Mouse (Mus musculus) ovary, adult 18-20 months (tissue): ENCODE measurements around the gene Bfsp2.

Experiments
- DNase-seq: peaks from one replicate; pipeline ENCODE4 v3.0.0; 2022; ENCODE audit warnings: low spot score, mixed read lengths

Gene Bfsp2

GRCm38 (mm10) chr9:103480044-103480576 lies at the start of gene Bfsp2:
Gene Bfsp2, minus strand, starts transcription at chr9:103480420.
- no peak for DNase-seq

DNA sequence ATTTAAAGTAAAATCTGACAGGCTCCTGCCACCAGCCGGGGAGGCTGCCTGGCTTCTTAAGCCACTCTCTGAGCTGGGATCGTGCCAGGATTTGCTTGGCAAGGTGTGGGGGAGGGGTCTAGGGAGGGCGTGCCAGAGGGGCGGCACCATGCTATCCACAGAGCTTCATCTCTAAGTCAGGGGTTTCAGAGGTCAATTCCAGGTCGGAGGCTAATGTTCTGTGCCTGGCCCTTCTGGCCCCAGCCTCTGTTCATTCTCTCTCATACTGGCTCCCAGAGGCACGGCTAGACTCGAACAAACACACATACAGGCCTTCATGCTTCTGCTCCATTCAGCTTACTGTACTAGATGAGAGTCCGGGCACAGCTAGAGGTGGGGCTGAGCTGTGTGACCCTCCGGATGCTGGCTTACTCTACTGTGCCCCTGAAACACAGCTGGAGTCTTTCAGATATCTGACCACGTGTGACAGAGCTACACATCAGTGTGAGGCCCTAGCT lies 44.9 kb upstream of the Bfsp2 start:
- DNase-seq: no peak

DNA sequence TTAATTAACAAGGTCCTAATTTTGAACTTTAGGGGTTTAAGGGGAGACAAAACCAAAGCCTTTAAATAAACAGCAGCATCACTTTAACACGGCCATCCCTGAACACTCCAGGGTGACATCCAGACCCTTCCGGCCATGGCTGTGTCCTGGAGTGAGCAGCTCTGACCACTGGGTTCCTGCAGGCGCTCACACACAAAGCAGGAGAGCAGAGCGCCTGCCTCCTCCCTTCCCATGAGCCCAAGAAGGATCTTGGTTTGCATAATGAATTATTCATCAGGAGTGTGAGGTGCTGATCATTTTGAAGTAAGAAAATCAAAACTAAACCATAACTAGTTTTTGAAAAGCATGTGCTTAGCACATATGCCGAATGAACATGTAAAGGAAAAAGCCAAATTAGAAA lies 44.4 kb upstream of the Bfsp2 start:
- DNase-seq: no peak

- DNase-seq: no peak
Observed at GRCm38 (mm10) chr9:103523742-103524403, 43.7 kb upstream of the Bfsp2 start.

- DNase-seq: no peak
Observed at GRCm38 (mm10) chr9:103523008-103523407, 42.8 kb upstream of the Bfsp2 start.

GRCm38 (mm10) chr9:103513884-103514283 lies 33.7 kb upstream of the Bfsp2 start:
- DNase-seq: no peak

DNA sequence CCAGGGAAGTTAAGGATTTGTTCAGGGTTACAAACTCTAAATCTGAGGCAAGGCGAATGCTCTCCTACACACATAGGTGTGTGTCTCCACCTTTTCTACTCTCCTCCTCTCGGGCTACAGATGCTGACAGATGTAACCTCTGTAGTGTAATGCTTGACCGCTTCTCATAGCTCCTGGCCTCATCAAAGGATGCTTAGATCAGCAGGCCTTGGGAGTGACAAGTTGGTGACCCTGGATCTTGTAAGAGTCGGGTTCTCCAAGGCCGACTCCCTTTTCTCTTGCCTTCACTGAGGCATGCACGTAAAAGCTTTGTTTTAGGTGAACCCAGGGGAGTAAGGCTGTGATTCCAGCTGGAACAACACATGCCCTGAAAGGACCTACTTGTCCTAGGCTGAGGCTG lies 32.0 kb upstream of the Bfsp2 start:
- no peak for DNase-seq

DNA sequence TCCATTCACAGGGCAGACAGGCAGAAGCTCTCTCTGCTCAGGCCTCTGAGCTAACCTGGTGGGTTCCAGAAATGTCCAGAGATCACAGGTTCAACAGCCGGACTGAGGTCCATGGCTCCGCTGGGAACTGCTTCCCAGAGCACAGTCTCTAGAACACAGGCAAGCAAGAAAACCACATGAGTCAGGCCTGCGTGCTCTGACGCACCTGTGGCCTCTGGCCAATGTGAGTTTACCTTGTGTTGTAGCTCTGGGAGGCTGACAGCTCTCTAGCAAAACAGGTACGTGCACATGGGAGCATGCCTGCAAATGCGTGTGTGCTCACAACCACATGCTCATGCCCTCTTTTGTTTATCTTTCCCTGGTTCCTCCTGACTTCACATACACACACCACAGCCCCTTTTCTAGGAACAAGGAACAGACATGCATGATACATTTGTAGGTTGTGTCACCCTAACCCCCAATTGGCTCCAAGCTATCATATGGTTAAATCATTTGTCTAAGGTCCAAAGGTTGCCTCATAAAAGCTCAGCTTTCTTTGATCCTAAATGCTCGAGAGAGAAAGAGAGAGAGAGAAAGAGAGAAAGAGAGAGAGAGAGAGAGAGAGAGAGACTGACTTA lies 26.9 kb upstream of the Bfsp2 start:
- DNase-seq: no peak

DNA sequence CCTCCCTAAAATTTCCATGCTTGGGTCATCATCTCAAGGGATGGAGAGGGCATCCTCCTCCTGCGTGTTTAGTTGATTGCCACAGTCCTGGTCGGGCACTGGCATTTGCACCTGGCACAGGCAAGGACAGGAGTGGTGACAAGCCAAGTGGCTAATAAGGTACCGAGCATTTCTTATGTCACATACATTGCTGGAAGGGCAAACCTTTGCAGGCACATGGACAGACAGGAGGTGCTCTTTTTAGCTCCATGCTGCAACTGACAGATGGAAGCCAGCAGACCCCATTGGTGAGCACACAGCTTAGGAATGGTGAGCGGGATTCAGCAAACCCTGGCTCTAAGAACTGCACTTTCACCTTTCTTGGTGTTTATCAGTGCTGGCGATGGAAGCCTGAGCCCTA lies 24.8 kb upstream of the Bfsp2 start:
- DNase-seq: no peak

GRCm38 (mm10) chr9:103504646-103505045 lies 24.4 kb upstream of the Bfsp2 start:
- DNase-seq: no peak

DNA sequence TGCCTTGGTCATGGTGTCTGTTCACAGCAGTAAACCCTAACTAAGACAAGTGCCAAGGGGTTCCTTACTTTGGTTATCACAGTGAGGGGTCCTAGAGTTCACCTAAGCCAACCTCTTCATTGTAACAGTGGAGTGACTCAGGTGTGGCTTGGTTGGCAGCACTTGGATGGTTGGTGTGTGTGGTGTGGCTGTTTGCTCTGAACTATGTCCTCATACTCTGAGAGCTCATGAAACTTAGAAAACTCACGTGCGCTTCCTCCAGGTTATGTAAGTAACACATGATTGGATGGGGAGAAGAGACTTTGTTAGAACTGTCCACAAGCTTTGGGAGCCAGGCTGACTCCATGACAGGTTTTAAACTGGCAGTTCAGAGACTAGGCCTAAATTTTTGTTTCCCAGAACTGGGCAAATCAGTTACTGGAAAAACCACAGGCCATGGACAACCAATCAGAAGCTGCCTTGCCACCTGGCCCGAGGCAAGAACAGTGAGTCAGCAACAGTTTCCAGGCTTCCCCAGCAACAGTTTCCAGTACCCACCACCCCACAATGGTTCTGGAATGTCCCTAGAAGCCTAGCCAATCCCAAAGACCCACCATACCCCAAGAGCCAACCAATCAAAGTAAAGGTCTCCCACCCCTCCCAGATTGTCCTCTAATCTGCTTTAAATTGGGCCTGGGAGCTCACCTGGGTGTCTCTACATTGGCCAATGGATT lies 23.5 kb upstream of the Bfsp2 start:
- DNase-seq: no peak

DNA sequence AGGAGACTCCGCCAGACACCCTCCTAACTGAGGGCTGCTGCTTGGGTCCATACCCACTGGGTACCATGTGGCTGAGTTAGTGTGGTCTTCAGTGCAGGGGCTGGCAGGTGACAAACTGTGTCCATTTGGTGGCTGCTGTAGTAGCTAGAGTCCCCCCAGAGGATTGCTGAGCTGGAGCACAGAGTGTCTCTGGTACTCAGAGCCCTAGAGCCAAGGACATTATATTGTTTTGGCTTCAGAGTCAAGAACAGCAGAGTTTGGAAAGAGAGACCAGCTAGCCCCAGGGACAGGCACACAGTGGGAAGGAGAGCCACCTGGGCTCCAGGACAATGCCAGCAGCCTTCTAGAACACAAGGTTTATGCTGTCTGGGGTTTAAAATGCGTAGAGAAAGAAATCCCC lies 22.4 kb upstream of the Bfsp2 start:
- DNase-seq: no peak

GRCm38 (mm10) chr9:103501861-103502364 lies 21.7 kb upstream of the Bfsp2 start:
- no peak for DNase-seq

DNA sequence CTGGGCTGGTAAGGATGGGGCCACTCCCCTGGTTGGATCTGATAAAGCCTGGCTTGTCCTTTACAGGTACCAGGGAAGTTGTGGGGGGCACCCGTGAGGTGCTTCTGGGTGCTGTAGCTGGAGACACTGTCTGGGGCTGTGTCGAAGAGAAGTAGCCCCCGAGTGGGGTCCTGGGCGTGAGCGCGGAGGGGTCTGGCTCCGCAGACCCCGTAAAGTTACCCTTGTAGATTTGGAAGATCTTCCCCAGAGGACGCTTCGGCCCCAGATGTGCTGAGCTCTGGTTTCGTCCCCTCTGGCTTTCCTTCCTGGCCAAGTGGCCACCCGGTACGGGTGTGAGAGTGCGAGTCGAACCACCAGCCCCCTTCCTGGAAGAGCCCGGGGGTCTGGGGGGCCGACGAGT lies 19.1 kb upstream of the Bfsp2 start:
- no peak for DNase-seq

- no peak for DNase-seq
Observed at GRCm38 (mm10) chr9:103498699-103499098, 18.5 kb upstream of the Bfsp2 start.

DNA sequence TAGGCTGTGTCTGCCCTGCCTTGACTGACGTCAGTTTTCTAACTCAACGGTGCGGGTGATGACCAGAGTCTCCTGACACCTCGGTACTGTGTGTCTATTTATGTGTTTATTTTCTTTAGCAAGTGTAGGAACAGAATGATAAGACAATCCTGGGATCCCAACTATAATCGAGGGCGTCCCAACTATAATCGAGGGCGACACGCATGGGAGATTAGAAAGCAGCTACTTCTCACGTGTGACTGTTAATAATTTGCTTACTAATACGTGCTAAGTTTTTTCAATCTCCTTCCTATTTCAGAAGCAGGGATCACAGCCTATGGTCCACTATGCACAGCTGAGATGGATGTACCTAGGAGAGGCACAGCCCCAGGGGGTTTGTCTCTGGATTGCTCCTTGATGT lies 15.2 kb upstream of the Bfsp2 start:
- DNase-seq: no peak

DNA sequence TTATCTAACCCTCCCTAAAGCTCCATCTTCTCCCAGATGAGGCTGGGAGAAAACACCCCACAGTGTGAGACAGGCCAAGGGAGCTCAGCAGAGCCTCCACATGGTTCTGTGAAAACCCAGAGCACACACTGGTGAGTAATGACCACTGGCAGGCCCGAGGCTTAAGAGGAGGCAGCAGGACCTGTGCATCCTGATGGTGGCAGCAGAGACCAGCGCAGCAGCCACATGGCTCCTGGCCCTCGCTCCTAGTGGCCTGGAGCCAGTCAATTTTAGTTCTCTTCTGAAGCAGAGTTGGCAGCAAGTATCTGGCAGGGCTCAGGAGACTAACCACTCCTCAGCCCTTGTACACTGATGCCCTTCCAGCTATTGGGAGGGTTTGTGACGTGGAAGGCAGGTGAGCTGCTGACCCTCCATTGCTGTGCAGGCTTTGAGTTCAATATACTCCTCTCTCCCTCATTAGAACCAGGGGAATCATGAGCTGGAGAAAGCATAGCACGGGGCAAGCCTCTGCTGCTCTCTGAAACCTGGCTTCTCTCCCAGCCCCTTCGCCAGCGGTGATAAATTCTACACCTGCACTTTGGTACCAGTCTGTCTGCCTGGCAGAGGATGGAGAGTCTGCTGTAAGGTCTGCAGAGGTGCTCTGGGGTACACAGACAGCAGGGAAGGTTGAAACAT lies 14.3 kb upstream of the Bfsp2 start:
- DNase-seq: peak; percentile 54

DNA sequence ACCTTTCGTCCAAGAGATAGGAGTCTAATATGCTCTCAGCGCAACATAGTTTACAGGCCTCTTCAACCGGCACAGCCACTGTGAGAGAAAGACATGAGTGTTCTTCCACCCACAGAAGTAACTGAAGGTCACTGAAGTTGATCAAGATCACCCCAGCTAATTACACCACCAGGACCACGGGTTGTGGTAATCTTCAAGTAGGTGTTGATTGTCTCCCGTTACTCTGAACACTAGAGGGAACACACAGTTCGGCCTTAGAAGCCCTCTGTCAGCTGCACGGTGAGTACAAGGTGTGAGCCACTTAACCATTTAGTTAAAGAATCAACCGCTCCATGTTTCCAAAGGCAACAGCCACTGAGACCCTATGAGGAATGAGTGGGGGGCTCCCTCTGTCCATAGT lies 11.8 kb upstream of the Bfsp2 start:
- no peak for DNase-seq

DNA sequence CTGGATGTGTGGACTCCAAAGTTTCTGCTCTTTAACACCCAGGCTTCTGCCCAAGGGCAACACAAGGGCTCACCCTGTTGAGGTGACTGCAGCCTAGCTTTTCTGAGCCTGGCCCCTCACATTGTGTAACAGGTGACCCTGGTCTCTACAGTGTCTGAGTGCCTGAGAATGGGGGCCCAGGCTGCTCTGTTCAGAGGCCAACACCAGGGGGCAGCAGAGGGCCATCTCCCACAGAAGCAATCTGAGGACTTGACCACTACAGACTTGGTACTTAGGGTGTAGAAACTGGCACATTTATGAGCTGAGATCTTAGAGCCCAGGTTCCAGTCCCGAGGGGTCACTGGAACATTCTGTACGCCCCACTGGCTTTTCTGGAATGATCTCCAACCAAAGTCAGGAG lies 10.2 kb upstream of the Bfsp2 start:
- DNase-seq: no peak

DNA sequence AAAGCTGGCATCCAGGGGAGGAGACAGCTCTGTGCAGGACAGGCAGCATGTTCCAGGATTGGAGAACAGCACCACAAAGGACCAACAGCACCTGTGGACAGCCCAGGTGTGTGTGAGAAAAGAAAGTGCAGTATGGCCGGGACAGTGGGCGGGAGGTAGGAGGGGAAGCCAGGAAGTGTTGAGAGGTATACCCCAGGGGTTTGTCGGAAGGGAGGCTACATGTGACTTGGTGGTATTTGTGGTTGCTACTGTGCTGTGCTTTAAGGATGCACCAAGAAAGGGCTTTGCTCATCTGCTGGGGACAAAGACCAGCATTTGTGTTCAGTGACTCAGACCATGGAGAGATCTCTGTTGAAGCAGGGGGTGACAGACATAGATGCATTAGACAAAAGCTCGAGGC lies 9.7 kb upstream of the Bfsp2 start:
- DNase-seq: no peak

- DNase-seq: no peak
Observed at GRCm38 (mm10) chr9:103489096-103489495, 8.9 kb upstream of the Bfsp2 start.

- DNase-seq: no peak
Observed at GRCm38 (mm10) chr9:103486262-103486661, 6.0 kb upstream of the Bfsp2 start.
